Mouse (Mus musculus) embryo, embryonic 9.5 days (tissue): ENCODE measurements around the gene Apip.

ENCODE experiments used
- DNase-seq: peaks from one replicate; pipeline ENCODE4 v3.0.0-alpha.2; 2017; ENCODE audit errors: extremely low spot score

Gene Apip

GRCm38 (mm10) chr2:103089521-103089920, 16.0 kb downstream of the Apip start:
- no peak for DNase-seq

- DNase-seq: no peak
These were observed 29.1 kb downstream of the Apip start for GRCm38 (mm10) chr2:103102595-103102994.

- DNase-seq: no peak
These were observed 32.7 kb downstream of the Apip start for GRCm38 (mm10) chr2:103106172-103106571.

GRCm38 (mm10) chr2:103111669-103112068, 38.2 kb downstream of the Apip start:
- no peak for DNase-seq

GRCm38 (mm10) chr2:103117212-103117611, 43.7 kb downstream of the Apip start:
- no peak for DNase-seq

GRCm38 (mm10) chr2:103118324-103119196, 45.1 kb downstream of the Apip start:
- no peak for DNase-seq

- DNase-seq: no peak
These were observed 45.9 kb downstream of the Apip start for GRCm38 (mm10) chr2:103119197-103119854.

- no peak for DNase-seq
These were observed 56.2 kb downstream of the Apip start for GRCm38 (mm10) chr2:103129676-103130075.

GRCm38 (mm10) chr2:103131145-103131544, 57.7 kb downstream of the Apip start:
- peak; percentile 12 for DNase-seq

- no peak for DNase-seq
These were observed 65.2 kb downstream of the Apip start for GRCm38 (mm10) chr2:103138529-103139265.
